Mouse (Mus musculus): ENCODE results near the gene Kif28. TPM values are rescaled to one million over a fixed set of nuclear protein-coding genes. Genes with fewer than 3 reads are reported as not detected.

The Kif28 gene
- polyA plus RNA-seq (2011; ENCODE audit: insufficient read depth, insufficient read length, low read depth, missing spikeins) = 0.79 TPM in 1 of 2 replicates, not detected in the other

DNA sequence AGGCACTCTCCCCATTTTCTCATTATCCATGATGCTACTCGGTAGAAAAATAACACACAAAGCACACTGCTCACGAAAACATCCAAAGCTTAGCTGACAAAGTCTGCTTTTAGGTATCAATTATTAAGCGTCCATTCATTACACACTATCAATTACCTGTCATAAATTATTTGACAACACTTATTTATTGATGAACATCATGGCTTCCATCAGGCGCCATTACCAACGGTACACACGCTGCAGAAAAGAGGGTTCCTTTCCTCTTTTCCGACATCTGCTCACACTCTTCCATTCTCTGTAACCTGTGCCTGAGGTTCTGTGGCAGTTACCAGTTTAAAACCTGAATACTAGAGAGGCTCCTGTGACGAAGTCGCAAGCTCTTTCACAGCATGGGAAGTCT is at the start of gene Kif28:
Kif28 (minus strand) TSS at position 101 of the 400 bp plus-strand sequence.
- peaks cover 39% of the 10 kb centered on the region for H3K36me3 ChIP-seq (ENCODE audit: control insufficient read depth, insufficient read depth, low read length, poor library complexity, severe bottlenecking)
- H3K27ac ChIP-seq (ENCODE audit: insufficient read depth, low read length) = no peak within 1 kb of the TSS
- no peak within 1 kb of the TSS for H3K9ac ChIP-seq (ENCODE audit: low read depth, poor library complexity, severe bottlenecking)
- no peaks in the 10 kb centered on the region for H3K9me3 ChIP-seq (replicated peaks; ENCODE audit: control insufficient read depth, insufficient read depth, low read length, poor library complexity, severe bottlenecking)
- TF ChIP-seq CTCF (IDR thresholded peaks at IDR 0.05; ENCODE audit: low read depth, low read length) = no peak
- no peak for TF ChIP-seq POLR2A (IDR thresholded peaks at IDR 0.05; ENCODE audit: insufficient read depth, low read length)
- TF ChIP-seq EP300 (IDR thresholded peaks at IDR 0.05; ENCODE audit: insufficient read depth, low read depth, low read length) = no peak
- no peaks in the 10 kb centered on the region for H3K4me1 ChIP-seq (ENCODE audit: control insufficient read depth, insufficient read depth, low read length)
- no peaks in the 10 kb centered on the region for H3K27me3 ChIP-seq (ENCODE audit: control insufficient read depth, insufficient read depth, low read length, poor library complexity, severe bottlenecking)
- no peak within 1 kb of the TSS for H3K4me3 ChIP-seq (ENCODE audit: low read depth, low read length)

DNA sequence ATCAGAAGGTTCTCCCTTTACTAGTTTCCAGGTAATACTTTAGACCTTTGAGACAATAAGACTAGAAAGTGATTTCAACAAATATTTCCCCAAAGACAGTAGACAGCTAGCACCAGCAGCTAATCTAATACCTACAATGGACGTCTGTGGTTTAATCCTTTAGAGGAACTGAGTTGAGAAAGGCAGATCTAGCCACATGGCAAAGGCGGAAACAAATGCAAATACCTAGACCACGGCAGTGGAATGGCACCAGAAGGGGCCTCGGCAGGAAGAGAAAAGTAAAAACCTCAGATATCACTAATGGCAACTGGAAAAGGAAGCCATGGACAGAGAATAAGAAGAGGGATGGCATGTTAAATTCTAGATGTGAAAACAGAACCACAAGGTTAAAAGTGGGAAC is 42.2 kb upstream of the Kif28 start:
- H3K4me1 ChIP-seq (ENCODE audit: control insufficient read depth, insufficient read depth, low read length) = no peaks in the 10 kb centered on the region
- no peak overlapping the region for H3K9ac ChIP-seq (ENCODE audit: low read depth, poor library complexity, severe bottlenecking)
- no peaks in the 10 kb centered on the region for H3K27me3 ChIP-seq (ENCODE audit: control insufficient read depth, insufficient read depth, low read length, poor library complexity, severe bottlenecking)
- TF ChIP-seq CTCF (IDR thresholded peaks at IDR 0.05; ENCODE audit: low read depth, low read length) (no peak), POLR2A (IDR thresholded peaks at IDR 0.05; ENCODE audit: insufficient read depth, low read length) (no peak), EP300 (IDR thresholded peaks at IDR 0.05; ENCODE audit: insufficient read depth, low read depth, low read length) (no peak)
- H3K4me3 ChIP-seq (ENCODE audit: low read depth, low read length) = no peak overlapping the region
- H3K27ac ChIP-seq (ENCODE audit: insufficient read depth, low read length) = no peak overlapping the region
- H3K9me3 ChIP-seq (replicated peaks; ENCODE audit: control insufficient read depth, insufficient read depth, low read length, poor library complexity, severe bottlenecking) = 0 out of 2 replicates have a peak, but pooled peaks cover 3% of the 10 kb centered on the region
- peaks cover 74% of the 10 kb centered on the region for H3K36me3 ChIP-seq (ENCODE audit: control insufficient read depth, insufficient read depth, low read length, poor library complexity, severe bottlenecking)

DNA sequence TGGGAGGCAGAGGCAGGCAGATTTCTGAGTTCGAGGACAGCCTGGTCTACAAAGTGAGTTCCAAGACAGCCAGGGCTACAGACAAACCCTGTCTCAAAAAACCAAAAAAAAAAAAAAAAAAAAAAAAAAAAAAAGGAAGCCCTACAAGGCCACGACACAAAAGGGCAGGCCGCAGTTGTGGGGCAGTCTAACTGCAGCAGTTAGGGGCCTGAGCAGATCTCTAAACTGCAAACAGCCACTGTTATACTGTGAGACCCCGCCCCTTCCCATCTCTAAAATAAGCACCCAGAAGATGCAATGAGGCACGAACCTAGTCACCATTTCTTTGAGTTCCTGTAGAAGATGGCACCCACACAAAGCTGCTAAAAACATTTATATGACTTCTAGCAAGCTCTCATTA is 40.4 kb upstream of the Kif28 start:
- H3K4me1 ChIP-seq (ENCODE audit: control insufficient read depth, insufficient read depth, low read length) = no peaks in the 10 kb centered on the region
- no peak overlapping the region for H3K9ac ChIP-seq (ENCODE audit: low read depth, poor library complexity, severe bottlenecking)
- no peak for TF ChIP-seq POLR2A (IDR thresholded peaks at IDR 0.05; ENCODE audit: insufficient read depth, low read length)
- TF ChIP-seq EP300 (IDR thresholded peaks at IDR 0.05; ENCODE audit: insufficient read depth, low read depth, low read length) = no peak
- no peak for TF ChIP-seq CTCF (IDR thresholded peaks at IDR 0.05; ENCODE audit: low read depth, low read length)
- H3K36me3 ChIP-seq (ENCODE audit: control insufficient read depth, insufficient read depth, low read length, poor library complexity, severe bottlenecking) = peaks cover 73% of the 10 kb centered on the region
- no peaks in the 10 kb centered on the region for H3K27me3 ChIP-seq (ENCODE audit: control insufficient read depth, insufficient read depth, low read length, poor library complexity, severe bottlenecking)
- H3K9me3 ChIP-seq (replicated peaks; ENCODE audit: control insufficient read depth, insufficient read depth, low read length, poor library complexity, severe bottlenecking) = 0 out of 2 replicates have a peak, but pooled peaks cover 3% of the 10 kb centered on the region
- H3K27ac ChIP-seq (ENCODE audit: insufficient read depth, low read length) = no peak overlapping the region
- no peak overlapping the region for H3K4me3 ChIP-seq (ENCODE audit: low read depth, low read length)

DNA sequence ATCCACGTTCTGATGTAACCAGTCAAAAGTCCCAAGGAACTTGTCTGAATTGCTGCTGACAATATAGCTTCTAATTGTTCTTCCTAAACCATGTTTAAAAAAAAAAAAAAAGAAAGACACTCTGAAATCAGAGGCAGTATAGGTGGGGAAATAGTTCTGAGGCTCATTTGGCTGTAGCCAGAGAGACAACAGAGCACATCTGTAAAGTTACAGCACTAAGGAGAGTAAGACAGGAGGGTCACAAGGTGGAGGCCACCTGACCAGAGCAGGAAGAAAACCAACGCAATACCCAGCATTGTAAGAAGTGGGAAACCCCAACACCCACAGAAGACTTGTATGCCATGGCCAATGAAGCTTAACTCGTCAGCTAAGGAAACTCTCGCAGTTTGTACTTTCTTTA is 39.0 kb upstream of the Kif28 start:
- H3K36me3 ChIP-seq (ENCODE audit: control insufficient read depth, insufficient read depth, low read length, poor library complexity, severe bottlenecking) = peaks cover 79% of the 10 kb centered on the region
- H3K27me3 ChIP-seq (ENCODE audit: control insufficient read depth, insufficient read depth, low read length, poor library complexity, severe bottlenecking) = no peaks in the 10 kb centered on the region
- no peaks in the 10 kb centered on the region for H3K4me1 ChIP-seq (ENCODE audit: control insufficient read depth, insufficient read depth, low read length)
- no peak overlapping the region for H3K27ac ChIP-seq (ENCODE audit: insufficient read depth, low read length)
- H3K9ac ChIP-seq (ENCODE audit: low read depth, poor library complexity, severe bottlenecking) = no peak overlapping the region
- H3K9me3 ChIP-seq (replicated peaks; ENCODE audit: control insufficient read depth, insufficient read depth, low read length, poor library complexity, severe bottlenecking) = 0 out of 2 replicates have a peak, but pooled peaks cover 3% of the 10 kb centered on the region
- TF ChIP-seq EP300 (IDR thresholded peaks at IDR 0.05; ENCODE audit: insufficient read depth, low read depth, low read length) (no peak), POLR2A (IDR thresholded peaks at IDR 0.05; ENCODE audit: insufficient read depth, low read length) (no peak), CTCF (IDR thresholded peaks at IDR 0.05; ENCODE audit: low read depth, low read length) (no peak)
- H3K4me3 ChIP-seq (ENCODE audit: low read depth, low read length) = no peak overlapping the region

DNA sequence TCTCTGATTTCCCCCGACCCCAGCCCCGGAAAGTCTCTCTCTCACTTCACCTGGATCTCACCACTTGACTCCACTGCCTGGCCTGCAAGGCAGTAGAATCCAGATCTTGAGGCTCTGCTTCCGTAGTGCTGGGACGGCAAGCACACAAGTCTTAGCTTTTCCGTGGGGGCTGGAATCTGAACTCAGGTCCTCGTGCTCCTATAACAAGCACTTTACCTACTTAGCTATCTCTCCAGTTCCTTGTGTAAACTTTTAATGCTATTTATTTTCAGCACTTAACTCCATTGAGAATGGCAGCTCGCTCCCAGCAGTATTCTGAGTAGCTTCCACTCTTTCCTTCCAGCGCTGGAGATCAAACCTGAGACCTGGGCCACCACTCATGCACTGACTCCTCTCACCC is 31.8 kb upstream of the Kif28 start:
- H3K9me3 ChIP-seq (replicated peaks; ENCODE audit: control insufficient read depth, insufficient read depth, low read length, poor library complexity, severe bottlenecking) = no peaks in the 10 kb centered on the region
- no peak overlapping the region for H3K27ac ChIP-seq (ENCODE audit: insufficient read depth, low read length)
- no peak for TF ChIP-seq EP300 (IDR thresholded peaks at IDR 0.05; ENCODE audit: insufficient read depth, low read depth, low read length)
- TF ChIP-seq POLR2A (IDR thresholded peaks at IDR 0.05; ENCODE audit: insufficient read depth, low read length) = no peak
- TF ChIP-seq CTCF (IDR thresholded peaks at IDR 0.05; ENCODE audit: low read depth, low read length) = no peak
- no peak overlapping the region for H3K4me3 ChIP-seq (ENCODE audit: low read depth, low read length)
- H3K36me3 ChIP-seq (ENCODE audit: control insufficient read depth, insufficient read depth, low read length, poor library complexity, severe bottlenecking) = peaks cover 82% of the 10 kb centered on the region
- no peaks in the 10 kb centered on the region for H3K4me1 ChIP-seq (ENCODE audit: control insufficient read depth, insufficient read depth, low read length)
- no peaks in the 10 kb centered on the region for H3K27me3 ChIP-seq (ENCODE audit: control insufficient read depth, insufficient read depth, low read length, poor library complexity, severe bottlenecking)
- H3K9ac ChIP-seq (ENCODE audit: low read depth, poor library complexity, severe bottlenecking) = no peak overlapping the region

DNA sequence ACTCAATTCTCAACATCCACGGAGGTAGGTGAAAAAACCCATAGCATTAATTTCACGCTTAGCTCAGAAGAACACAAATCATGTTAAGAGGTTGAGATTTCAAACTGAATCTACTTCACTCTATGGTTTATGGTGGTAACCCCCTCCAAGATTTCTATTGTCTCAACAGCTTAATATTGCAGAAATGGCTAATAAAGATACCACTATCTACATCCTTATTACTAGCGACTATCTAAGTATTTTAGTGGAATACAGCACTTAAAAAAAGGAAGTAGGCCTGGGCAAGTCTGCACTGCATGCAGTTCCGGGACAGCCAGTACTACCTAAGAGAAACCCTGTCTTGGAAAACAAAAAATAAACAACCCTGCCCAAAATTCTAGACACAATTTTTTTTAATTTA is 15.5 kb upstream of the Kif28 start:
- Histone ChIP-seq H3K9ac (ENCODE audit: low read depth, poor library complexity, severe bottlenecking) (no peak overlapping the region), H3K27ac (ENCODE audit: insufficient read depth, low read length) (no peak overlapping the region), H3K27me3 (ENCODE audit: control insufficient read depth, insufficient read depth, low read length, poor library complexity, severe bottlenecking) (no peaks in the 10 kb centered on the region), H3K9me3 (replicated peaks; ENCODE audit: control insufficient read depth, insufficient read depth, low read length, poor library complexity, severe bottlenecking) (no peaks in the 10 kb centered on the region), H3K4me3 (ENCODE audit: low read depth, low read length) (no peak overlapping the region), H3K4me1 (ENCODE audit: control insufficient read depth, insufficient read depth, low read length) (no peaks in the 10 kb centered on the region), H3K36me3 (ENCODE audit: control insufficient read depth, insufficient read depth, low read length, poor library complexity, severe bottlenecking) (peaks cover 64% of the 10 kb centered on the region)
- TF ChIP-seq EP300 (IDR thresholded peaks at IDR 0.05; ENCODE audit: insufficient read depth, low read depth, low read length) = no peak
- TF ChIP-seq POLR2A (IDR thresholded peaks at IDR 0.05; ENCODE audit: insufficient read depth, low read length) = no peak
- no peak for TF ChIP-seq CTCF (IDR thresholded peaks at IDR 0.05; ENCODE audit: low read depth, low read length)
